Mouse (Mus musculus): ENCODE measurements at regions not wholly inside any gene's neighbourhood (a gene's known extent, or its start where the extent isn't known, plus 50 kb on each side); places are given as distances from the start of the nearest gene placed in this dataset.
A peak's percentile ranks its signal among the peaks of the same experiment; 100 is the strongest.

GRCm38 (mm10) chr14:100610017-100610760 is 325.7 kb upstream of the Klf12 start:
- no peak for DNase-seq (ENCODE audit: low spot score)

GRCm38 (mm10) chr14:100607109-100607508 is 322.6 kb upstream of the Klf12 start:
- no peak for DNase-seq (ENCODE audit: low spot score)

- DNase-seq (ENCODE audit: low spot score), result no peak
Measured at GRCm38 (mm10) chr14:100600886-100601451, 316.5 kb upstream of the Klf12 start.

GRCm38 (mm10) chr14:100570026-100570425 is 285.5 kb upstream of the Klf12 start:
- DNase-seq (ENCODE audit: low spot score), result no peak

- DNase-seq (ENCODE audit: low spot score), result no peak
Measured at GRCm38 (mm10) chr14:100561884-100562283, 277.4 kb upstream of the Klf12 start.

- DNase-seq (ENCODE audit: low spot score), result peak; percentile 32
Measured at GRCm38 (mm10) chr14:100558378-100558777, 273.9 kb upstream of the Klf12 start.

- DNase-seq (ENCODE audit: low spot score), result no peak
Measured at GRCm38 (mm10) chr14:100552466-100552865, 268.0 kb upstream of the Klf12 start.

GRCm38 (mm10) chr14:100550266-100550665 is 265.8 kb upstream of the Klf12 start:
- no peak for DNase-seq (ENCODE audit: low spot score)

GRCm38 (mm10) chr14:100530217-100530616 is 245.7 kb upstream of the Klf12 start:
- DNase-seq (ENCODE audit: low spot score), result no peak

GRCm38 (mm10) chr14:100529758-100530157 is 245.3 kb upstream of the Klf12 start:
- no peak for DNase-seq (ENCODE audit: low spot score)

- DNase-seq (ENCODE audit: low spot score), result peak; percentile 34
Measured at GRCm38 (mm10) chr14:100509396-100509795, 224.9 kb upstream of the Klf12 start.

GRCm38 (mm10) chr14:100508087-100508486 is 223.6 kb upstream of the Klf12 start:
- DNase-seq (ENCODE audit: low spot score), result no peak

GRCm38 (mm10) chr14:100507616-100508015 is 223.1 kb upstream of the Klf12 start:
- no peak for DNase-seq (ENCODE audit: low spot score)

GRCm38 (mm10) chr14:100488837-100489236 is 204.4 kb upstream of the Klf12 start:
- no peak for DNase-seq (ENCODE audit: low spot score)

GRCm38 (mm10) chr14:100485489-100485888 is 201.0 kb upstream of the Klf12 start:
- no peak for DNase-seq (ENCODE audit: low spot score)

- no peak for DNase-seq (ENCODE audit: low spot score)
Measured at GRCm38 (mm10) chr14:100484101-100484500, 199.6 kb upstream of the Klf12 start.

- DNase-seq (ENCODE audit: low spot score), result peak; percentile 58
Measured at GRCm38 (mm10) chr14:100477595-100478380, 193.3 kb upstream of the Klf12 start.

GRCm38 (mm10) chr14:100468311-100468710 is 183.8 kb upstream of the Klf12 start:
- DNase-seq (ENCODE audit: low spot score), result no peak

GRCm38 (mm10) chr14:100462321-100462720 is 177.8 kb upstream of the Klf12 start:
- DNase-seq (ENCODE audit: low spot score), result no peak

- DNase-seq (ENCODE audit: low spot score), result peak; percentile 58
Measured at GRCm38 (mm10) chr14:100461141-100462043, 176.9 kb upstream of the Klf12 start.

GRCm38 (mm10) chr14:100459601-100460290 is 175.3 kb upstream of the Klf12 start:
- DNase-seq (ENCODE audit: low spot score), result peak; percentile 18

Measured in embryo, embryonic 10 days (tissue).